Mouse (Mus musculus) cerebellum, postnatal 4 days (tissue): ENCODE data around the gene C2.
"Not testable (repeated sequence)": the region's sequence is repeated elsewhere in the genome, so short reads cannot be mapped to it uniquely, and the experiment has no call there.

ENCODE experiments used
- DNase-seq, 2 experiments: peaks; one replicate each; pipeline ENCODE4 v3.0.0; 2022; ENCODE audit warnings: low spot score in 2 of 2, mixed read lengths in 1 of 2

C2 gene

GRCm38 (mm10) chr17:34911945-34912351 lies 13.9 kb upstream of the C2 start:
- peak; percentile 50 to 77 for DNase-seq

- no peak for DNase-seq
Measured at GRCm38 (mm10) chr17:34910982-34911381, 12.9 kb upstream of the C2 start.

GRCm38 (mm10) chr17:34902895-34903294 lies 4.8 kb upstream of the C2 start:
- DNase-seq, result no peak

- not testable (repeated sequence) for DNase-seq
Measured at GRCm38 (mm10) chr17:34901948-34902347, 3.9 kb upstream of the C2 start.

- DNase-seq, result not testable (repeated sequence)
Measured at GRCm38 (mm10) chr17:34900826-34901225, 2.8 kb upstream of the C2 start.

- no peak for DNase-seq
Measured at GRCm38 (mm10) chr17:34899890-34900243, 1.8 kb upstream of the C2 start.

GRCm38 (mm10) chr17:34899053-34899889 lies 1.2 kb upstream of the C2 start:
- peak in 1 of 2 experiments; percentile 37 for DNase-seq

- no peak for DNase-seq
Measured at GRCm38 (mm10) chr17:34898706-34899052, 614 bp upstream of the C2 start.

- DNase-seq, result no peak
Measured at GRCm38 (mm10) chr17:34897373-34898159, 499 bp downstream of the C2 start.

GRCm38 (mm10) chr17:34896366-34896765 lies 1.7 kb downstream of the C2 start:
- no peak for DNase-seq

GRCm38 (mm10) chr17:34895724-34896123 lies 2.3 kb downstream of the C2 start:
- DNase-seq, result no peak

- peak; percentile 43 to 52 for DNase-seq
Measured at GRCm38 (mm10) chr17:34894801-34895530, 3.1 kb downstream of the C2 start.

GRCm38 (mm10) chr17:34894074-34894597 lies 3.9 kb downstream of the C2 start:
- peak; percentile 93 to 95 for DNase-seq

- DNase-seq, result no peak
Measured at GRCm38 (mm10) chr17:34893072-34893824, 4.8 kb downstream of the C2 start.

- no peak for DNase-seq
Measured at GRCm38 (mm10) chr17:34891377-34891776, 6.7 kb downstream of the C2 start.

GRCm38 (mm10) chr17:34890074-34890743 lies 7.9 kb downstream of the C2 start:
- DNase-seq, result no peak

GRCm38 (mm10) chr17:34887942-34888341 lies 10.1 kb downstream of the C2 start:
- no peak for DNase-seq

- no peak for DNase-seq
Measured at GRCm38 (mm10) chr17:34885615-34886014, 12.4 kb downstream of the C2 start.

- no peak for DNase-seq
Measured at GRCm38 (mm10) chr17:34884704-34885103, 13.4 kb downstream of the C2 start.

GRCm38 (mm10) chr17:34883332-34883731 lies 14.7 kb downstream of the C2 start:
- DNase-seq, result no peak
